Mouse (Mus musculus): Measurements from ENCODE around the gene Bmper. TPM values are rescaled to one million over a fixed set of nuclear protein-coding genes. Genes with fewer than 3 reads are reported as not detected.

Bmper gene
- polyA plus RNA-seq, 2 experiments from 2014 or later: not detected

- no peak for ATAC-seq
Measured at GRCm38 (mm10) chr9:23236635-23237279, 13.9 kb downstream of the Bmper start.

- ATAC-seq: no peak
Measured at GRCm38 (mm10) chr9:23239011-23239410, 16.1 kb downstream of the Bmper start.

- ATAC-seq: no peak
Measured at GRCm38 (mm10) chr9:23242911-23243310, 20.0 kb downstream of the Bmper start.

- no peak for ATAC-seq
Measured at GRCm38 (mm10) chr9:23243869-23244268, 21.0 kb downstream of the Bmper start.

- no peak for ATAC-seq
Measured at GRCm38 (mm10) chr9:23246389-23246788, 23.5 kb downstream of the Bmper start.

- ATAC-seq: no peak
Measured at GRCm38 (mm10) chr9:23250026-23250425, 27.1 kb downstream of the Bmper start.

GRCm38 (mm10) chr9:23251001-23251400 lies 28.1 kb downstream of the Bmper start:
- ATAC-seq: no peak

- no peak for ATAC-seq
Measured at GRCm38 (mm10) chr9:23253624-23254023, 30.7 kb downstream of the Bmper start.

- ATAC-seq: no peak
Measured at GRCm38 (mm10) chr9:23254237-23255214, 31.6 kb downstream of the Bmper start.

- ATAC-seq: no peak
Measured at GRCm38 (mm10) chr9:23255841-23256240, 33.0 kb downstream of the Bmper start.

- ATAC-seq: no peak
Measured at GRCm38 (mm10) chr9:23256576-23256975, 33.7 kb downstream of the Bmper start.

GRCm38 (mm10) chr9:23261834-23262233 lies 39.0 kb downstream of the Bmper start:
- no peak for ATAC-seq

- ATAC-seq: no peak
Measured at GRCm38 (mm10) chr9:23262851-23263250, 40.0 kb downstream of the Bmper start.

- ATAC-seq: no peak
Measured at GRCm38 (mm10) chr9:23264471-23264870, 41.6 kb downstream of the Bmper start.

- ATAC-seq: no peak
Measured at GRCm38 (mm10) chr9:23268609-23269008, 45.7 kb downstream of the Bmper start.

- no peak for ATAC-seq
Measured at GRCm38 (mm10) chr9:23269087-23269486, 46.2 kb downstream of the Bmper start.

GRCm38 (mm10) chr9:23276244-23276643 lies 53.4 kb downstream of the Bmper start:
- no peak for ATAC-seq

GRCm38 (mm10) chr9:23284940-23285460 lies 62.1 kb downstream of the Bmper start:
- ATAC-seq: no peak

- no peak for ATAC-seq
Measured at GRCm38 (mm10) chr9:23293574-23293973, 70.7 kb downstream of the Bmper start.

GRCm38 (mm10) chr9:23295569-23295968 lies 72.7 kb downstream of the Bmper start:
- ATAC-seq: no peak

- ATAC-seq: no peak
Measured at GRCm38 (mm10) chr9:23297491-23298170, 74.8 kb downstream of the Bmper start.

GRCm38 (mm10) chr9:23300376-23300775 lies 77.5 kb downstream of the Bmper start:
- ATAC-seq: no peak

GRCm38 (mm10) chr9:23305681-23306080 lies 82.8 kb downstream of the Bmper start:
- ATAC-seq: no peak

Data from activated CD4-positive, CD25-positive, alpha-beta regulatory T cell, adult 4 months (primary cell).